Mouse (Mus musculus) bone marrow macrophage, adult 2 months (primary cell): Measurements from ENCODE around the gene Garnl3.

Experiments used
- CTCF ChIP-seq: IDR thresholded peaks from 2 replicates; pipeline ENCODE4 v1.5.1; 2012; ENCODE audit warnings: low read depth, mild to moderate bottlenecking, low read length, moderate library complexity
- POLR2A ChIP-seq: IDR thresholded peaks from 2 replicates; pipeline ENCODE4 v1.6.1; 2012; ENCODE audit warnings: mild to moderate bottlenecking, low read depth, low read length, borderline replicate concordance

GRCm38 (mm10) chr2:33122856-33123255, 8.6 kb downstream of the Garnl3 start:
- no peak for TF ChIP-seq CTCF
- no peak for TF ChIP-seq POLR2A
